Mouse (Mus musculus): ENCODE results near the gene Srp54c. TPM values are rescaled to one million over a fixed set of nuclear protein-coding genes. Genes with fewer than 3 reads are reported as not detected.

Srp54c gene
- total RNA-seq, 2 experiments from 2014 or later: 24.7 to 26.5 TPM

GRCm38 (mm10) chr12:55309501-55309900, 79.5 kb downstream of the Srp54c start:
- no peak for DNase-seq (ENCODE audit: low spot score)

DNA sequence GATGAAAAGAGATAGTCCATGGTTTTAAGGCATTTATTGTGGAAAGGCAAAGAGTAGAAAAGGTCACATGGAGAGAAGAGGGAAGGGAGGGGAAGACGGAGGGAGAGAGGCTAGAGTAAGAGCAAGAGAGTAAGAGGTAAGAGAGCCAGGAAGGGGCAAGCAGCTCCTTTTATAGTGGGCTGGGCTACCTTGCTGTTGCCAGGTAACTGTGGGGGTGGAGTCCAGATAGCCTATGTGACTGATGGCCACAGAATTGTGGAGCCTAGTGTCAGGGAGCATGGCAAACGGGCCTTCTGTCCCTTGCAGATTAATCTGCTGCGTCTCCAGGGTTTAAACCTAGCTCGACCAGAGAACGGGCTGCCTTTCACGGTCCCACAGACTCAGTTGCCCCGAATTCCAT, 81.9 kb downstream of the Srp54c start:
- DNase-seq (ENCODE audit: low spot score): no peak

Other genes with a start within 250 kb of the Srp54c start
- not detected for gene Gm20403, start 243.6 kb upstream of the Srp54c start, total RNA-seq (2021)
- gene Baz1a, start 215.8 kb upstream of the Srp54c start, total RNA-seq (2021): 1 to 10 TPM; 3.1 to 4.2 TPM
- gene 2700097O09Rik, start 150.1 kb upstream of the Srp54c start, total RNA-seq (2021): 1 to 10 TPM; 7.4 to 7.8 TPM
- 10 to 100 TPM; 84.3 to 96.1 TPM for gene Srp54a, start 149.9 kb upstream of the Srp54c start, total RNA-seq (2021)
- gene Fam177a, start 105.7 kb upstream of the Srp54c start, total RNA-seq (2021): 1 to 10 TPM in 1 of 2 experiments, not detected in 1; 8.7 TPM
- 10 to 100 TPM; 41.6 to 47.5 TPM for gene Srp54b, start 75.1 kb upstream of the Srp54c start, total RNA-seq (2021)
- 1 to 10 TPM in 1 of 2 experiments, not detected in 1; 9.4 TPM for gene 1700047I17Rik2, start 30.6 kb upstream of the Srp54c start, total RNA-seq (2021)
- 10 to 100 TPM; 12.1 to 12.2 TPM for gene 1110008L16Rik, start 69.4 kb downstream of the Srp54c start, total RNA-seq (2021)
- gene Ppp2r3c, start 72.8 kb downstream of the Srp54c start, total RNA-seq (2021): 1 to 10 TPM; 8.6 to 8.7 TPM
- 100 to 1,000 TPM; 162 TPM for gene Psma6, start 154.1 kb downstream of the Srp54c start, total RNA-seq (2021)